7 mouse cellular contexts compared by ENCODE assay signal in genomic region chrX:103492398-103493256, GRCm38 (mm10).
DNase-seq lines count a peak whose midpoint lies in the region; ATAC-seq and TF ChIP-seq lines count a peak whose summit lies in the region.

No protein-coding gene starts in this region.

- DNase-seq in retina, postnatal 1 day: peak; percentile 13
- no peak for DNase-seq in retina, embryonic 14.5 days (ENCODE audit: low spot score)
- DNase-seq in cerebellum, adult 2 months: peak; percentile 14 to 34
- no peak for DNase-seq in forebrain, embryonic 14.5 days (ENCODE audit: low spot score)
- DNase-seq in neural tube, embryonic 11.5 days (ENCODE audit: low spot score): peak; percentile 16

- WGBS in cerebellum, adult 2 months: 27% methylated on average over 10 of the region's 10 CpGs
- 26% methylated on average over 10 of the region's 10 CpGs for WGBS in forebrain, embryonic 14.5 days
- WGBS in limb, embryonic 12.5 days: 44% methylated on average over 10 of the region's 10 CpGs
- 48% methylated on average over 10 of the region's 10 CpGs for WGBS in neural tube, embryonic 11.5 days

- H3K4me1 ChIP-seq in cerebellum, adult 2 months (ENCODE audit: control insufficient read depth, insufficient read depth, low read length): no peaks in the 10 kb centered on the region
- H3K4me1 ChIP-seq in forebrain, embryonic 14.5 days (ENCODE audit: control insufficient read depth, insufficient read depth, low read length): peaks cover 9% of the 10 kb centered on the region
- H3K4me1 ChIP-seq in limb, embryonic 12.5 days (replicated peaks): peaks cover 4% of the 10 kb centered on the region
- no peaks in the 10 kb centered on the region for H3K4me1 ChIP-seq in neural tube, embryonic 11.5 days (ENCODE audit: control insufficient read depth, insufficient read depth, low read length)

- H3K36me3 ChIP-seq in forebrain, embryonic 14.5 days (ENCODE audit: control insufficient read depth, insufficient read depth, low read length): peaks cover 3% of the 10 kb centered on the region; the same call in 1 of the 2 replicates
- H3K36me3 ChIP-seq in limb, embryonic 12.5 days: peaks cover 10% of the 10 kb centered on the region; the same call in 1 of the 2 replicates
- H3K36me3 ChIP-seq in neural tube, embryonic 11.5 days (ENCODE audit: control insufficient read depth, insufficient read depth, low read length): no peaks in the 10 kb centered on the region

- no peak for TF ChIP-seq CTCF in cerebellum, adult 2 months (IDR thresholded peaks at IDR 0.05; ENCODE audit: borderline replicate concordance, insufficient read depth, low read depth, low read length)

- TF ChIP-seq POLR2A in cerebellum, adult 2 months (IDR thresholded peaks at IDR 0.05; ENCODE audit: borderline replicate concordance, insufficient read depth, low read length): no peak

- peak overlapping the region; percentile 88 for H3K9ac ChIP-seq in forebrain, embryonic 14.5 days (ENCODE audit: low read length)
- peak overlapping the region; percentile 79; the same call in 1 of the 2 replicates for H3K9ac ChIP-seq in limb, embryonic 12.5 days (replicated peaks)
- H3K9ac ChIP-seq in neural tube, embryonic 11.5 days (ENCODE audit: low read length): peak overlapping the region; percentile 55

- peak overlapping the region; percentile 49 for H3K4me3 ChIP-seq in cerebellum, adult 2 months (replicated peaks; ENCODE audit: insufficient read depth, low read depth, low read length)
- H3K4me3 ChIP-seq in forebrain, embryonic 14.5 days (ENCODE audit: low read depth, low read length): peak overlapping the region; percentile 55
- peak overlapping the region; percentile 54 for H3K4me3 ChIP-seq in limb, embryonic 12.5 days (replicated peaks)
- H3K4me3 ChIP-seq in neural tube, embryonic 11.5 days (ENCODE audit: low read depth, low read length): peak overlapping the region; percentile 47

- no peaks in the 10 kb centered on the region for H3K27me3 ChIP-seq in cerebellum, adult 2 months (ENCODE audit: control insufficient read depth, insufficient read depth, low read length)
- H3K27me3 ChIP-seq in forebrain, embryonic 14.5 days (replicated peaks; ENCODE audit: control insufficient read depth, insufficient read depth, low read length): no peaks in the 10 kb centered on the region
- H3K27me3 ChIP-seq in limb, embryonic 12.5 days: no peaks in the 10 kb centered on the region
- no peaks in the 10 kb centered on the region for H3K27me3 ChIP-seq in neural tube, embryonic 11.5 days (ENCODE audit: control insufficient read depth, insufficient read depth, low read length)

- peak overlapping the region; percentile 65; the same call in 1 of the 2 replicates for H3K27ac ChIP-seq in cerebellum, adult 2 months (ENCODE audit: insufficient read depth, low read length)
- H3K27ac ChIP-seq in forebrain, embryonic 14.5 days (ENCODE audit: low read depth, low read length): peak overlapping the region; percentile 96
- H3K27ac ChIP-seq in limb, embryonic 12.5 days: peak overlapping the region; percentile 92
- peak overlapping the region; percentile 89 for H3K27ac ChIP-seq in neural tube, embryonic 11.5 days (ENCODE audit: low read depth, low read length)

- peak; percentile 54 for ATAC-seq in forebrain, embryonic 14.5 days
- ATAC-seq in limb, embryonic 12.5 days (ENCODE audit: insufficient number of reproducible peaks, insufficient read depth, low FRiP score, low TSS enrichment, low read depth): no peak
- 0 out of 2 replicates have a peak, but pooled peaks have one; percentile 20 for ATAC-seq in neural tube, embryonic 11.5 days (ENCODE audit: insufficient read depth, low FRiP score, low TSS enrichment)
- no peak for ATAC-seq in activated CD4-positive, CD25-positive, alpha-beta regulatory T cell, adult 4 months

- no peaks in the 10 kb centered on the region for H3K9me3 ChIP-seq in forebrain, embryonic 14.5 days (replicated peaks; ENCODE audit: control insufficient read depth, low read length)
- no peaks in the 10 kb centered on the region for H3K9me3 ChIP-seq in limb, embryonic 12.5 days
- H3K9me3 ChIP-seq in neural tube, embryonic 11.5 days (ENCODE audit: control insufficient read depth, low read length): no peaks in the 10 kb centered on the region

- peak overlapping the region; percentile 58 for H3K4me2 ChIP-seq in forebrain, embryonic 14.5 days (ENCODE audit: low read length)
- peak overlapping the region; percentile 54 for H3K4me2 ChIP-seq in limb, embryonic 12.5 days
- peak overlapping the region; percentile 48 for H3K4me2 ChIP-seq in neural tube, embryonic 11.5 days (ENCODE audit: low read depth)

Comparison
In these comparisons a context has a peak if more than half of its experiments do, and no peak if none do; other contexts are left out.
1. DNase-seq: peak in retina, postnatal 1 day (single experiment), cerebellum, adult 2 months (2 of 2) and neural tube, embryonic 11.5 days (single experiment); none in retina, embryonic 14.5 days (single experiment) and forebrain, embryonic 14.5 days (single experiment).
2. ATAC-seq: peak in forebrain, embryonic 14.5 days (single experiment) and neural tube, embryonic 11.5 days (single experiment); none in limb, embryonic 12.5 days (single experiment) and activated CD4-positive, CD25-positive, alpha-beta regulatory T cell, adult 4 months (single experiment).
3. Peak in every context shown above with its lines, with median percentiles within 50 percentile points of each other: H3K27ac ChIP-seq, H3K4me3 ChIP-seq, H3K4me2 ChIP-seq and H3K9ac ChIP-seq.